ENCODE assay signal across 25 mouse cellular contexts in the genomic region with DNA sequence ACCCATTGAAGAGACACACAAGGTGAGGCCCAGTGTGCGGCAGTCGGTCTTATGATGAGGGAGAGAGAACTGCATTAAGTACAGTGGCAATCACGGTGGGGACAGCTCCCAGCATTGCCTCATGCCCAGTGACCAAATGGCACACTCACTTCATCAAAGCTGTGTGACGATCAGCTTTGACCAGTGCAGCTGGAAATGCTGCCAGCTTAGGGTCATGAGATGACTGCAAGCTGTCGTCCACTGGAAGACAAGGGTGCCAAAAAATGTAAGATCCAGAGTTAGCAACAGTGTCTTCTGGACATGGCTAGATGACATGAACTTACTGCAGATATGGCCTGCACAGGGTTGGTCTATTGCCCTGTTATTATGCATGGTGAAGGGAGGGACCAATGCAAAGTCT.
DNase-seq lines count a peak whose midpoint lies in the region; ATAC-seq and TF ChIP-seq lines count a peak whose summit lies in the region.
"Had no signal": no experiment of that assay in that cellular context is flagged by ENCODE, and none has a peak within 500 bp of the region (broad histone marks: within the 10 kb centered on the region; RNA-seq: fewer than 3 reads in every experiment).

No protein-coding gene starts in this region.

- H3K9ac ChIP-seq in lung, embryonic 14.5 days: no peak overlapping the region
- H3K9ac ChIP-seq in lung, postnatal 0 days (replicated peaks; ENCODE audit: low read depth): no peak overlapping the region
- no peak overlapping the region for H3K9ac ChIP-seq in midbrain, embryonic 15.5 days
- H3K9ac ChIP-seq: embryonic facial prominence, embryonic 12.5 days; forebrain, embryonic 13.5 days had no signal

- TF ChIP-seq CTCF in lung, embryonic 14.5 days (IDR thresholded peaks at IDR 0.05; ENCODE audit: low read depth): no peak
- no peak for TF ChIP-seq CTCF in lung, postnatal 0 days (IDR thresholded peaks at IDR 0.05)

- no peaks in the 10 kb centered on the region for H3K36me3 ChIP-seq in lung, embryonic 14.5 days (ENCODE audit: insufficient read depth)
- no peaks in the 10 kb centered on the region for H3K36me3 ChIP-seq in lung, postnatal 0 days (ENCODE audit: insufficient read depth, low read length)
- H3K36me3 ChIP-seq in midbrain, embryonic 15.5 days (replicated peaks): no peaks in the 10 kb centered on the region
- H3K36me3 ChIP-seq: embryonic facial prominence, embryonic 10.5 days; embryonic facial prominence, embryonic 12.5 days; G1E had no signal

- no peak overlapping the region for H3K4me3 ChIP-seq in lung, embryonic 14.5 days (ENCODE audit: low read depth, low read length)
- no peak overlapping the region for H3K4me3 ChIP-seq in lung, postnatal 0 days (ENCODE audit: low read depth, low read length)
- no peak overlapping the region for H3K4me3 ChIP-seq in midbrain, embryonic 15.5 days
- H3K4me3 ChIP-seq: embryonic facial prominence, embryonic 10.5 days; embryonic facial prominence, embryonic 12.5 days; forebrain, embryonic 13.5 days had no signal

- H3K27me3 ChIP-seq in lung, embryonic 14.5 days (ENCODE audit: insufficient read depth, low read length): no peaks in the 10 kb centered on the region
- H3K27me3 ChIP-seq in lung, postnatal 0 days (replicated peaks; ENCODE audit: insufficient read depth, low read length): no peaks in the 10 kb centered on the region
- no peaks in the 10 kb centered on the region for H3K27me3 ChIP-seq in midbrain, embryonic 15.5 days (replicated peaks)
- H3K27me3 ChIP-seq: CH12.LX; embryonic facial prominence, embryonic 12.5 days; Patski had no signal

- no peaks in the 10 kb centered on the region for H3K9me3 ChIP-seq in lung, embryonic 14.5 days (ENCODE audit: low read depth, low read length)
- no peaks in the 10 kb centered on the region for H3K9me3 ChIP-seq in lung, postnatal 0 days (ENCODE audit: low read length)
- no peaks in the 10 kb centered on the region for H3K9me3 ChIP-seq in midbrain, embryonic 15.5 days
- H3K9me3 ChIP-seq: embryonic facial prominence, embryonic 10.5 days; embryonic facial prominence, embryonic 12.5 days; forebrain, embryonic 13.5 days; G1E had no signal

- WGBS in lung, embryonic 14.5 days: 50% methylated on average over 5 of the region's 5 CpGs
- 54% methylated on average over 5 of the region's 5 CpGs for WGBS in lung, postnatal 0 days
- WGBS in midbrain, embryonic 15.5 days: 81% methylated on average over 5 of the region's 5 CpGs

- H3K4me2 ChIP-seq in lung, embryonic 14.5 days: no peak overlapping the region
- no peak overlapping the region for H3K4me2 ChIP-seq in lung, postnatal 0 days (replicated peaks; ENCODE audit: low read depth, low read length)
- no peak overlapping the region for H3K4me2 ChIP-seq in midbrain, embryonic 15.5 days
- H3K4me2 ChIP-seq: embryonic facial prominence, embryonic 12.5 days; forebrain, embryonic 13.5 days had no signal

- no peak for TF ChIP-seq EP300 in lung, postnatal 0 days (IDR thresholded peaks at IDR 0.05)

- peaks cover 11% of the 10 kb centered on the region for H3K4me1 ChIP-seq in lung, embryonic 14.5 days (ENCODE audit: insufficient read depth)
- no peaks in the 10 kb centered on the region for H3K4me1 ChIP-seq in lung, postnatal 0 days (ENCODE audit: insufficient read depth, low read depth, low read length)
- H3K4me1 ChIP-seq in midbrain, embryonic 15.5 days: peaks cover 21% of the 10 kb centered on the region

- no peak overlapping the region for H3K27ac ChIP-seq in lung, embryonic 14.5 days (ENCODE audit: low read depth)
- no peak overlapping the region for H3K27ac ChIP-seq in lung, postnatal 0 days (ENCODE audit: low read length)
- H3K27ac ChIP-seq in midbrain, embryonic 15.5 days: no peak overlapping the region
- H3K27ac ChIP-seq: embryonic facial prominence, embryonic 10.5 days; embryonic facial prominence, embryonic 12.5 days; forebrain, embryonic 13.5 days had no signal

- DNase-seq in lung, embryonic 14.5 days: peak; percentile 37
- DNase-seq in lung, adult 18-20 months: no peak
- DNase-seq in lung, postnatal 0 days (ENCODE audit: low spot score): peak; percentile 59
- DNase-seq in lung, postnatal 25 days (ENCODE audit: low spot score): no peak
- DNase-seq in lung, postnatal 14 days: peak; percentile 34
- no peak for DNase-seq in thymus, postnatal 25 days
- DNase-seq: adrenal gland, adult 8-10 months; adrenal gland, postnatal 14 days; adrenal gland, postnatal 36 days; B cell, adult 2 months; cerebellum, adult 11-12 months; cerebellum, adult 2 months; cerebellum, adult 9-10 months; cerebellum, postnatal 10 days; cerebellum, postnatal 25 days had no signal

- no peak for ATAC-seq in lung, embryonic 14.5 days (ENCODE audit: insufficient read depth)
- ATAC-seq in lung, postnatal 0 days: peak; percentile 50
- 0 out of 2 replicates have a peak, but pooled peaks have one; percentile 6 for ATAC-seq in granulocyte monocyte progenitor cell, adult 5-6 weeks (replicated peaks; ENCODE audit: poor library complexity, severe bottlenecking)
- ATAC-seq in midbrain, embryonic 15.5 days (replicated peaks): no peak
- ATAC-seq: activated CD4-positive, CD25-positive, alpha-beta regulatory T cell, adult 4 months; CD4-positive, CD25-positive, alpha-beta regulatory T cell, adult 4 months; forebrain, embryonic 13.5 days; Patski had no signal

Comparison
In these comparisons a context has a peak if more than half of its experiments do, and no peak if none do; other contexts are left out.
1. ATAC-seq: peak in lung, postnatal 0 days (single experiment) and granulocyte monocyte progenitor cell, adult 5-6 weeks (single experiment); none in lung, embryonic 14.5 days (single experiment) and midbrain, embryonic 15.5 days (single experiment).
2. DNase-seq: peak in lung, embryonic 14.5 days (single experiment), lung, postnatal 0 days (single experiment) and lung, postnatal 14 days (single experiment); none in lung, adult 18-20 months (0 of 2), lung, postnatal 25 days (single experiment) and thymus, postnatal 25 days (single experiment).